Mouse (Mus musculus) adipocyte (in vitro differentiated cells): ENCODE data around the gene Cops2.

Experiments used
- DNase-seq: peaks from one replicate; pipeline ENCODE4 v3.0.0-alpha.2; 2016; ENCODE audit warnings: low spot score

Cops2 gene

DNA sequence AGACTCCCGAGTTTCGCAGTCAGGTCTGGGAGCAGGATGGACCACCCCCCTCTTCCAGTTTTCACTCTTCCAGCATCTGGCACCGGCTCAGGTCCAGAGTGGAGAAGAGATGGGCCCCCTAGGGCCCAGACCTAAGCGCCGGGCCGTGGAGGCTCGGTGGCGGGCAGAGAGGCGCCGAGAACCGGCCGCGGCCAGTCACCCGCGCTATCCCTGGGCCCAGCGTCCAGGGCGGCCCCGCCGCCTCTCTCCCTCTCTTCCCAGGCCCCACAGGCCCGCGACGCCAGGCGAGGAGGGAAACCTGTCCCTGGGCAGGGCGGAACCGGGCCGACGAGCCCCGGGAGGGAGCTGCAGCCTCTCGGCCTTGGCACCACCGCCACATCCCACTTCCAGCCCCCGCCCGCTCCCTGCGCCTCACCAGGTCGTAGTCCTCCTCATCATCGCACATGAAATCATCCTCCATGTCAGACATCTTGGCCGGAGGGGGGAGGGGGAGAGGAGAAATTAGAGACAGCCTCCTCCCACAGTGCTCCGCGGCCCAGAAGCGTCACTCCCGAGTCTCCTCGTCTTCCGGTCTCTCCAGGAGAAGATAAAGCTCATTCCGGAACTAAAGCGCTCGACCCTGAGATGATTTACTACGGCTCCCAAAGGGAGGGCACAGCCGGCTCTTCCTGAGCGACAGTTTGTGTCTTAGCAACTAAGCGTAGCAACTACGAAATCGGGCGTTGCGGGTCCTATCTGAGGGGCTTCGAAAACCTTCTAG is at the start of gene Cops2, which contains the start of gene Galk2:
Gene Cops2, minus strand, starts transcription at position 619 of the 760 bp plus-strand sequence.
Gene Galk2, plus strand, starts transcription at position 589 of the 760 bp plus-strand sequence.
- peak; percentile 99 for DNase-seq

GRCm38 (mm10) chr2:125907580-125908255 is 48.8 kb upstream of the Cops2 start:
- DNase-seq: no peak

- DNase-seq: no peak
Observed at GRCm38 (mm10) chr2:125906407-125907066, 47.6 kb upstream of the Cops2 start.

- no peak for DNase-seq
Observed at GRCm38 (mm10) chr2:125901426-125901825, 42.5 kb upstream of the Cops2 start.

DNA sequence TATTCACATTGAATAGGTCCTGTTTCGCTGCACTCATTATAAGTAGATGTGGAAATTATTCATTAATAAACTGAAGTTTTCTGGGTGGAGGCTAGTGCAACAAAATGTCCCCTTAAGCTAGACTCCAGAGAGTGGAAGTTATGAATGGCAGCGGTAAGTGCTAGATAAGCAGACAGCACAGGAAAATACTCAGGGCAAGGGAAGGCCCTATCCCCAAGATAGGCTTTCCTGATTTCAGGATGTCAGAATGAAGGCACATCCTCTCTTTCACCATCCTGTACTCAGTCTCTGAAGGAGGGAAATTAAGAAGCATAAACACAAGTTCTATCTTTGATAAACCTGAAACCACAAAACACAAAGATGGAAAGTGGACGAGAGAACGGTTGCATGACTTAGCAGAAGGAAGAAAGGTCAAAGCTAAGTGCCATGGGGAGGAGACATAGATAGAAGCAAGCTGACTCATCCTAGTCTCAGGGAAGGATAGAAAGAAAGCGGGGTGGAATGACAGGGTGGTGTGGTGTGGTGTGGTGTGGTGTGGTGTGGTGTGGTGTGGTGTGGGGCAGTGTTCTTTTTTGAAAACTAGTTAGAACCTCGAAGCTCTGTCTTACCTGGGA is 42.0 kb upstream of the Cops2 start:
- no peak for DNase-seq

DNA sequence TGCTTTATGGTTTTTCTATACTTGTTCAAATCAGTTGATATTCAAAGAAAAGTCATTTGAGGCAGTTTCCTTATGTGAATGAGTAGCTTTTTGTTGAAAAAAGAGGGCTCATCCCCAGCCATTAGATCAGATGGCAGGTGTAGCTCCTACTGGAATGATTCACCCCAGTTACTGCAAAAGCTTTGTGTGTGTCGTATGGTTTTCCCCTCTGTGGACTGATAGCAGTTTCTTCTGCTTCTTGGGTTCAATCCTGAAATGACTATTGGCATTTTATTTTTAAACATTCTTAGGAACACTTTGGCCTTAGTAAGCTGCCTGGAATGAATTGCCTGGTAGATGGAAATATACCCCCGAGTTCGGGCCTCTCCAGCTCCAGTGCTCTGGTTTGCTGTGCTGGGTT is 37.4 kb upstream of the Cops2 start:
- DNase-seq: no peak

DNA sequence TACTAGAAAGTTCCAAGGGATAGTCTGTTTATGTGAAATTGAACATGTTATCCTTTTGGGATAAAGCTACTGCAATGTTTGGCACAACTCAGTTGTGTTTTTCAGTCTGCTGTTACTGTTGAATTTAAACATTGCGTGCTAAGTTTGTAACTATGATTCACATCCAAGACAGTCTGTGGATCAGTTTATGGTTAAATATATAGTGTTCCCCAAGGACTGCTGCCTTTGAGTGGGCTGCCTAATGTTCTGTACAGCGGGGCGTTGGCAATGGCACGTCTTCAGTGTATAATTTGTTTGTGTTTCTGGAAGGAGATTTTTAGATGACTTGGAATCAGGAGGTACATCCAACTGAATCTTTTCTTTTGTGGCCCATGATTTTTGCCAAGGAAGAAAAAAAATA is 36.2 kb upstream of the Cops2 start:
- DNase-seq: no peak

DNA sequence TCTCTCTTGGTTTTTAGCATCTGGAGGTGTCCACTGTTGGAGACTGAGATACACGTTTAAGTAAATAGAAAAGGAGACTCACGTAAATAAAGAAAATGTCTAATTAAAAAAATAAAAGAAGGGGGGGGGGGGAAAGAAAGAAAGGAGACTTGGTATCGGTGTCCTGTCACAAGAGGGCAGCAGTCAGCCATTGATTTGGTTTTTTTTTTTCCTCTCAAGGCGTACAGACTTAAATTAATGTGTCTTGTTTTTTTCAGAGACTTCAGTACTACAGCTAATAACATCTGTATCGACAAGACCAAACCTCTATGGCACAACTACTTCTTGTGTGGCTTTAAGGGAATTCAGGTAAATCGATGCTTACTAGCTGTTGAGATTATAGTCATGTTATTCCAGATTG is 34.2 kb upstream of the Cops2 start:
- DNase-seq: peak; percentile 85

DNA sequence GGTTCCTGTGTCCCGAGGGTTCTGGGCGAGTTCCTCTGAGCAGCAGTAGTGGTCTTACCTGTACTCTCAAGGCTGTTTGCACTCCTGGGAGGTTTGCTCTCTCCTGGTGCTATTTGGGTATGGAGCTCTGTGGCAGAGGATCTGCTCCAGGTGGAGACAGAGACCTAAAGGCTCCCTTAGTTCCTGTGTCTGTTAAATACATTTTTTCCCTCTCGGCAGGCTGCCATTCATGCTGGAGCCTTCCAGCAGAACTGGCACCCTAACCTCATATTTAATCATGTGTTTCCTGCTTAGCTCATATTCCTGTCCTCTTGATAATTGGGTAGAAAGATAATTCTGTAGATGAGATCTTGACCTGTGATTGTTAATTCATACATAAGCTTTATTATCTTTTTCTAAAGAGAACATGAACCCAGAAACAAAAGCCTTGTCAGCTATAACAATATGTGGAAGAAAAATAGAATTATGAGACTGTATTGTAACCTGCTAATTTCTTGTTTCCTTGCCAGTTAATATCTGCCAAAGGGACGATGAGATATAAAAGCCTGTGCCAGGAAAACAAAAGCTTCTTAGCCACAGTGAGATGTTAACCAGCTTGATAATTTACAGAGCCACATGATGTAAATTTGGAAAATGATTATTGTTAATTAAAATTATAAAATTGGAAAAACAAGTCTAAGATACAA is 27.1 kb upstream of the Cops2 start:
- DNase-seq: no peak

DNA sequence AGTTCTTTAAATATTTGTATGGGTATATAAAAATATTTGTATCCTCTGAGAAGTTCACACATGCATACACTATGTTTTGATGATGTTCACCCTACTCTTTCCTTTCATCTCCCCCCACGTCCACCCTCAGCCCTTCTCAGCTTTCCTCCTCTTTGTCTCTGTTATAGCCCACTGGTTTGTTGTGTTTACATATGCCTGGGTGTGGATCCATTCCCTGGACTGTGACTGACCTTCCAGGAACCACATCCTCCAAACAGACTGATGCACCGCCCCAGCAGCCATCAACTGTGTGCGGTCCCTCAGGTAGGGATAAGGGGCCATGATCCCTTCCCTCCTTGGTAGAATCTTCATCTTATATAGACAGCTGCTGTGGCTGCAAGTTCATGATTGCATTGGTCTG is 11.2 kb upstream of the Cops2 start:
- no peak for DNase-seq

- DNase-seq: no peak
Observed at GRCm38 (mm10) chr2:125868301-125868700, 9.4 kb upstream of the Cops2 start.

DNA sequence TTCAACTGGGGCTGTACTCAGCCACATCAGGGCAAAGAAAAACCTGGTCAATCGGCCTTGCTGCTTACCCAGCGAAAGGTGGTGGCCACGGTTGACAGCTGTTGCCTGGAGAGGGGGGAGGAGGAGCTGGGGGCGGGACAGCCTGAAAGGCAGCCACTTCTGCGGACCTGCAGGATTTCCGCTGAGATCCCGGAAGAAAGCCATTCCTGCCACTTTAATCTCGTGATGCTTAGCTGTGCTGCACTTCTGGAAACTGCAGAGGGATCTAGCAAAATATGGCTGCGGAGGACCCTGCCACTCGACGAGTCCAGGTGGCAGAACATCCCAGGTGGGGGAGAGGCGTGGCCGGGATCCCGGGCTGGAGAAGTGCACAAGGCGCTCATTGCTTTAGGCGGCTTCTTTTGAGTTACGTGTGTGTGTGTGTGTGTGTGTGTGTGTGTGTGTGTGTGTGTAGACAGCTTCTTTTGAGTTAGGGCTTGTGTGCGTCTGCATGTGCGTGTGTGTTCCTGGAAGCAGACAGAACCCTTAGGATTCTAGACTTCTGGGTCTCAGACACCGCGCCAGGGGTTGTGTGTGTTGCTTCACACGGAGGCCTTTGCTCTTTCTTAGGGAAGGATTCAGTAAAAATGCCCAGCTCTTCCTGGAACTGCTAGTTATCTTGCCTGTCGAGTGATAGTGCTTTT is 7.3 kb upstream of the Cops2 start:
- peak; percentile 70 for DNase-seq

- DNase-seq: no peak
Observed at GRCm38 (mm10) chr2:125865585-125865984, 6.6 kb upstream of the Cops2 start.

GRCm38 (mm10) chr2:125864551-125864950 is 5.6 kb upstream of the Cops2 start:
- DNase-seq: no peak

DNA sequence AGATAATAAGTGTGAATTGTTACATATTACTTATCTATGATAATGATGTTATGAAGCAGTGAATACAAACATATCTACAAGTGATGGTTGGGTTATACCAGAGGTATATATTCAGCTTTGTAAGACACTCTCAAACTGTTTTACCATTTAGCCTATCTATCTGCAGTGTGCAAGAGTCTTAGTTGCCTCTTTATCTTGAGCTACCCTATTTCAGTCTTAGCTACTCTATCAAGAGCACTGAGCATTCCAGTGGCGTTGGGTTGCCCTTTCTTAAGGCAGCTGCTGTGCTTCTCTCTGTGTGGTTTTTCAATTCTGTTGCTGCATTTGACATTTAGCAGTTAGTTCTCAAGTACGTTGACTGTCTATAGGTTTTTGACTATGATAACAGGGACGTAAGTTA is 4.9 kb upstream of the Cops2 start:
- DNase-seq: no peak

- DNase-seq: no peak
Observed at GRCm38 (mm10) chr2:125857707-125858106, 1.2 kb downstream of the Cops2 start.

DNA sequence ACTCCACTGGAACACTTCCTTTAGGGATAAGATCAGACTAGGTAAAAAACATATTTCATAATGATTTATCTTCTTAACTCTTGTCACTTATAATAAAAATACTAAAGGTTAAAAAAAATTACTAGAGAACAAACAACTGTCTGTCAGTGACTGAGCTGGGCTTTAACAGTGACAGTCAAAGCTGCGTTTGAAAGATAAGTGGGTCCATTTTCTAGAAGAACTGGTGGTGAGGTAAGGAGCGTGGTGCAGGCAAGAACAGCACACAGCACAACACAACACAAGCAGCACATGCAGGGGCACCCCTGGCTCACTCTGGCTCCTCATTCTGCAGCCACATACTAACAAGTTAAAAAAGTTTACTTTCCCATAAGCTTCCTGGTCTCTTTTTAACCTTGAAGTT is 7.7 kb downstream of the Cops2 start:
- DNase-seq: no peak

- no peak for DNase-seq
Observed at GRCm38 (mm10) chr2:125838708-125839284, 20.1 kb downstream of the Cops2 start.

DNA sequence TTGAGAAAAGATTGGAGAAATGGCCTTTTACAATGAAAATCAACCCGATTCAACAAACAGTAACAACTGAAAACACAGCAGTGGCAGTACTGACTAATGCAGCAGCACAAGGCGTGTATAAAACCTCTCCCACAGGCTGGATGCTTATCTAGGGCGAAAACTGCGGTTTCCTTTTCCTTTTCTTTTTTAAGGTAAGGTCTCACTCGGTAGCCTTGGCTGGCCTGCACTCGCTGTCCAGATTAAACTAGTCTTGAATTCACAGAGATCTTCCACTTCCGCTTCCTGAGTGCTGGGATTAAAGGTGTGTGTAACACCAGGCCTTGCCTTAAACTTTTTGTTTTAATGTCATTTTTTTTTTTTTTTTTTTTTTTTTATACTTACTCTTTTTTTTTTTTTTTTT is 20.8 kb downstream of the Cops2 start:
- DNase-seq: no peak

GRCm38 (mm10) chr2:125829924-125830323 is 29.0 kb downstream of the Cops2 start:
- no peak for DNase-seq

DNA sequence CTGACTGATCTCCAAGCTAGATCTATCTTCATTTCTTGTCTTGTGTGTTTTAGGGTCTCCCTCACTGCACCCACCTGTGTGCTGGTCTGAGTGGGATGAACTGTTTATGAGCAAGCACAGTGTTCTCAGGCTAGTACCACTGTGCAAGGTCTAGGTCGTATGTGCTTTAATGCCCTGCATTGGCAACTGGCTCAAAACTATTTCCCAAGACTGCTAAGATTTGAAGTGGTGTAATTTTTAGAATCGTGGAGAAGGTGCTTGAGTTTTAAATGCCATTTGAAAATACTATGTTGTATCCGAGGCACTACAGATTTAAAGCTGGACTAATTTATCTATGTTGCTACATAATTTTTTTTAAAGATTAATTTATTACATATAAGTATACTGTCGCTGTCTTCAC is 31.0 kb downstream of the Cops2 start:
- no peak for DNase-seq
